In the genomic region with DNA sequence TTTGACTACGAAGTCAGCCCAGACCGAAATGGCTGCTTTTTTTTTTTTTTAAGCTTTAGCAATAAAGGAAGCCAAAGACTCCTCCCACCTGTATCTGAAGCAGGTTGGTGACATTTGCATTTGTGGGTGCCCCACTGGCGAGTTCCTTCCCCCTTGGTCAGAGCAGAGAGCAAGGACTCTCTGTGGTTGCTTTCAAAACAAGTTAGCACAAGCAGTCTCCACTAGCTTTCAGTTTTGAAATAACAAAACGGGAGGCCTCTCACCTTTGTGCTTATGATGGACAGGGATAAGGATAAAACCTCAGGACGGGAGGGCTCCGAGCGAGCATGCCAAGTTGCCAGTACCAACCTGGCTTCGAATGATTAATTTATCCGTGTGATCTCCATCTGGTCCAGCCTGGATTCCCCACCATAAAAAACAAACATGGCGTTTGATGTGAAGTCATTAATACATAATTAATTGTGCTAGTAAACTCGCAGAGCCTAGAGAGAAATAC, we compare ENCODE assay signal across 8 mouse cellular contexts. TPM values are rescaled to one million over a fixed set of nuclear protein-coding genes. Genes with fewer than 3 reads are reported as not detected.
DNase-seq lines count a peak whose midpoint lies in the region; ATAC-seq and TF ChIP-seq lines count a peak whose summit lies in the region.

No protein-coding gene starts in this region.

- peak overlapping the region; percentile 95 for H3K4me2 ChIP-seq in embryonic facial prominence, embryonic 15.5 days (replicated peaks)
- H3K4me2 ChIP-seq in kidney, embryonic 14.5 days (replicated peaks; ENCODE audit: low read depth, low read length): peak overlapping the region; percentile 93
- peak overlapping the region; percentile 88 for H3K4me2 ChIP-seq in stomach, postnatal 0 days (replicated peaks; ENCODE audit: low read depth)

- peaks cover 41% of the 10 kb centered on the region for H3K4me1 ChIP-seq in embryonic facial prominence, embryonic 15.5 days
- peaks cover 31% of the 10 kb centered on the region; the same call in 1 of the 2 replicates for H3K4me1 ChIP-seq in kidney, embryonic 14.5 days (ENCODE audit: control insufficient read depth, insufficient read depth, low read length)
- H3K4me1 ChIP-seq in stomach, postnatal 0 days (replicated peaks; ENCODE audit: control insufficient read depth, insufficient read depth): 0 out of 2 replicates have a peak, but pooled peaks cover 3% of the 10 kb centered on the region

- ATAC-seq in embryonic facial prominence, embryonic 15.5 days (ENCODE audit: insufficient number of reproducible peaks, low FRiP score, low TSS enrichment, low read depth): no peak
- no peak for ATAC-seq in kidney, embryonic 14.5 days (ENCODE audit: low FRiP score, low TSS enrichment)
- peak; percentile 59 for ATAC-seq in megakaryocyte progenitor cell, adult 5-6 weeks (replicated peaks; ENCODE audit: poor library complexity)
- ATAC-seq in stomach, postnatal 0 days (ENCODE audit: low FRiP score, low TSS enrichment): no peak

- peak overlapping the region; percentile 86 for H3K4me3 ChIP-seq in left cerebral cortex, adult 2 months
- H3K4me3 ChIP-seq in embryonic facial prominence, embryonic 15.5 days (replicated peaks): peak overlapping the region; percentile 55
- H3K4me3 ChIP-seq in kidney, embryonic 14.5 days (ENCODE audit: low read length): peak overlapping the region; percentile 71
- H3K4me3 ChIP-seq in stomach, postnatal 0 days (ENCODE audit: low read depth, low read length): peak overlapping the region; percentile 65

- no peaks in the 10 kb centered on the region for H3K36me3 ChIP-seq in embryonic facial prominence, embryonic 15.5 days
- H3K36me3 ChIP-seq in kidney, embryonic 14.5 days (ENCODE audit: control insufficient read depth, insufficient read depth, low read length): no peaks in the 10 kb centered on the region
- no peaks in the 10 kb centered on the region for H3K36me3 ChIP-seq in stomach, postnatal 0 days (ENCODE audit: control insufficient read depth, insufficient read depth, low read length)

- no peaks in the 10 kb centered on the region for H3K9me3 ChIP-seq in embryonic facial prominence, embryonic 15.5 days (replicated peaks)
- H3K9me3 ChIP-seq in kidney, embryonic 14.5 days (ENCODE audit: control insufficient read depth, low read length): no peaks in the 10 kb centered on the region
- H3K9me3 ChIP-seq in stomach, postnatal 0 days (ENCODE audit: control insufficient read depth, low read length): no peaks in the 10 kb centered on the region

- H3K27me3 ChIP-seq in embryonic facial prominence, embryonic 15.5 days: peaks cover 6% of the 10 kb centered on the region; the same call in 1 of the 2 replicates
- H3K27me3 ChIP-seq in kidney, embryonic 14.5 days (ENCODE audit: control insufficient read depth, insufficient read depth, low read length): peaks cover 9% of the 10 kb centered on the region; the same call in 1 of the 2 replicates
- no peaks in the 10 kb centered on the region for H3K27me3 ChIP-seq in stomach, postnatal 0 days (ENCODE audit: control insufficient read depth, insufficient read depth, low read length)

- TF ChIP-seq EP300 in stomach, postnatal 0 days (optimal IDR thresholded peaks at IDR 0.05): peak; percentile 20

- no peak for TF ChIP-seq CTCF in left cerebral cortex, adult 2 months (IDR thresholded peaks at IDR 0.05)
- no peak for TF ChIP-seq CTCF in stomach, postnatal 0 days (IDR thresholded peaks at IDR 0.05; ENCODE audit: low read depth)

- H3K9ac ChIP-seq in embryonic facial prominence, embryonic 15.5 days: no peak overlapping the region
- H3K9ac ChIP-seq in kidney, embryonic 14.5 days (ENCODE audit: low read depth, low read length): peak overlapping the region; percentile 84; the same call in 1 of the 2 replicates
- 0 out of 2 replicates have a peak overlapping the region, but pooled peaks have one; percentile 23 for H3K9ac ChIP-seq in stomach, postnatal 0 days (ENCODE audit: low read length)

- intact Hi-C loops in left cerebral cortex, adult 2 months (cut with DNase I): no loop called here

- no peak for DNase-seq in left cerebral cortex, adult 2 months (ENCODE audit: extremely low spot score in 1 of 2, low spot score in 2 of 2)
- no peak for DNase-seq in left cerebral cortex, adult 11 months (ENCODE audit: low spot score)
- peak; percentile 50 for DNase-seq in stomach, postnatal 0 days (ENCODE audit: low spot score)
- no peak for DNase-seq in layer of hippocampus, postnatal 10 days (ENCODE audit: low spot score in 2 of 2)
- no peak for DNase-seq in urinary bladder, postnatal 10 days (ENCODE audit: low spot score)

- 34% methylated on average over 11 of the region's 11 CpGs for WGBS in embryonic facial prominence, embryonic 15.5 days
- WGBS in kidney, embryonic 14.5 days: 19% methylated on average over 11 of the region's 11 CpGs
- 14% methylated on average over 11 of the region's 11 CpGs for WGBS in stomach, postnatal 0 days

- no peak overlapping the region; the same call in 1 of the 2 replicates for H3K27ac ChIP-seq in left cerebral cortex, adult 2 months
- no peak overlapping the region for H3K27ac ChIP-seq in embryonic facial prominence, embryonic 15.5 days (replicated peaks)
- no peak overlapping the region for H3K27ac ChIP-seq in kidney, embryonic 14.5 days (ENCODE audit: low read depth, low read length)
- H3K27ac ChIP-seq in stomach, postnatal 0 days (replicated peaks): peak overlapping the region; percentile 94

RNA-seq across cellular contexts. Expression of gene Hip1r, which starts 1.2 kb away (rescaled TPM):
- 10 to 100 TPM; 68.3 to 74.2 TPM for total RNA-seq in left cerebral cortex, adult 2 months (2021)
- 14.2 and 16.1 TPM in 2 replicates for polyA plus RNA-seq in embryonic facial prominence, embryonic 15.5 days (2015; fragmentation: Nextera tagmentation; extraction: Ambion mirVana)
- 11.0 and 13.0 TPM in 2 replicates for polyA plus RNA-seq in kidney, embryonic 14.5 days (2014; fragmentation: Nextera tagmentation; extraction: Ambion mirVana)
- 4.9 and 6.9 TPM in 2 replicates for total RNA-seq in megakaryocyte progenitor cell, adult 5-6 weeks (2015)
- 14.2 and 16.0 TPM in 2 replicates for total RNA-seq in megakaryocyte progenitor cell, adult 5-6 weeks (2017)
- polyA plus RNA-seq in stomach, postnatal 0 days (2015; fragmentation: Nextera tagmentation; extraction: Ambion mirVana): 31.2 and 32.2 TPM in 2 replicates
- total RNA-seq in layer of hippocampus, postnatal 10 days (2021): 10 to 100 TPM; 63.7 to 70.1 TPM

RNA-seq across cellular contexts. Expression of gene Ccdc62, which starts 44.2 kb away (rescaled TPM):
- total RNA-seq in left cerebral cortex, adult 2 months (2021): 1 to 10 TPM; 2.9 to 4.1 TPM
- 5.4 and 7.5 TPM in 2 replicates for polyA plus RNA-seq in embryonic facial prominence, embryonic 15.5 days (2015; fragmentation: Nextera tagmentation; extraction: Ambion mirVana)
- 6.2 and 7.3 TPM in 2 replicates for polyA plus RNA-seq in kidney, embryonic 14.5 days (2014; fragmentation: Nextera tagmentation; extraction: Ambion mirVana)
- total RNA-seq in megakaryocyte progenitor cell, adult 5-6 weeks (2015): 0.32 and 1.1 TPM in 2 replicates
- 0.14 and 1.8 TPM in 2 replicates for total RNA-seq in megakaryocyte progenitor cell, adult 5-6 weeks (2017)
- polyA plus RNA-seq in stomach, postnatal 0 days (2015; fragmentation: Nextera tagmentation; extraction: Ambion mirVana): 5.4 TPM in 2 replicates
- total RNA-seq in layer of hippocampus, postnatal 10 days (2021): 1 to 10 TPM; 2.9 to 3.3 TPM

RNA-seq across cellular contexts. Expression of gene Gm43518, which starts 47.4 kb away (rescaled TPM):
- 1 to 10 TPM in 1 of 2 experiments, under 1 TPM in 1; 0.63 to 1.1 TPM for total RNA-seq in left cerebral cortex, adult 2 months (2021)
- polyA plus RNA-seq in embryonic facial prominence, embryonic 15.5 days (2015; fragmentation: Nextera tagmentation; extraction: Ambion mirVana): 1.9 and 2.9 TPM in 2 replicates
- 0.89 and 3.8 TPM in 2 replicates for polyA plus RNA-seq in kidney, embryonic 14.5 days (2014; fragmentation: Nextera tagmentation; extraction: Ambion mirVana)
- total RNA-seq in megakaryocyte progenitor cell, adult 5-6 weeks (2015): 1.8 TPM in 1 of 2 replicates, not detected in the other
- total RNA-seq in megakaryocyte progenitor cell, adult 5-6 weeks (2017): not detected in 2 replicates
- 0.56 and 0.91 TPM in 2 replicates for polyA plus RNA-seq in stomach, postnatal 0 days (2015; fragmentation: Nextera tagmentation; extraction: Ambion mirVana)
- total RNA-seq in layer of hippocampus, postnatal 10 days (2021): 1 to 10 TPM; 1.3 to 1.6 TPM

RNA-seq across cellular contexts. Expression of gene Vps37b, which starts 57.4 kb away (rescaled TPM):
- total RNA-seq in left cerebral cortex, adult 2 months (2021): 10 to 100 TPM; 46.1 to 47.3 TPM
- 37.7 and 39.1 TPM in 2 replicates for polyA plus RNA-seq in embryonic facial prominence, embryonic 15.5 days (2015; fragmentation: Nextera tagmentation; extraction: Ambion mirVana)
- polyA plus RNA-seq in kidney, embryonic 14.5 days (2014; fragmentation: Nextera tagmentation; extraction: Ambion mirVana): 20.2 and 27.6 TPM in 2 replicates
- total RNA-seq in megakaryocyte progenitor cell, adult 5-6 weeks (2015): 11.4 and 14.8 TPM in 2 replicates
- total RNA-seq in megakaryocyte progenitor cell, adult 5-6 weeks (2017): 15.2 and 15.6 TPM in 2 replicates
- polyA plus RNA-seq in stomach, postnatal 0 days (2015; fragmentation: Nextera tagmentation; extraction: Ambion mirVana): 31.0 and 35.8 TPM in 2 replicates
- total RNA-seq in layer of hippocampus, postnatal 10 days (2021): 10 to 100 TPM; 38.4 to 41.6 TPM
